Mouse (Mus musculus) megakaryocyte, embryonic 14.5 days (primary cell): Measurements from ENCODE around the gene Cyp4a31.
"Not testable (repeated sequence)": the region's sequence is repeated elsewhere in the genome, so short reads cannot be mapped to it uniquely, and the experiment has no call there.

Experiments
- FLI1 ChIP-seq: IDR thresholded peaks from 2 replicates; pipeline ENCODE4 v1.6.1; 2012; ENCODE audit warnings: low read length, inconsistent platforms, mixed read lengths
- GATA1 ChIP-seq: IDR thresholded peaks from 3 replicates; pipeline ENCODE4 v1.6.1; 2012; ENCODE audit warnings: mixed read lengths, low read length, inconsistent platforms, borderline replicate concordance

GRCm38 (mm10) chr4:115600611-115601010, 37.2 kb downstream of the Cyp4a31 start, which contains the start of gene Cyp4a32:
- not testable (repeated sequence) for TF ChIP-seq GATA1, FLI1
